Mouse (Mus musculus) intestine, embryonic 16.5 days (tissue): ENCODE measurements at regions not wholly inside any gene's neighbourhood (a gene's known extent, or its start where the extent isn't known, plus 50 kb on each side); places are given as distances from the start of the nearest gene placed in this dataset.

Source experiments
- ATAC-seq: fragments of 200-750 bp; cut with Nextera tagmentation; 2 replicates; pipeline ENCODE4 v1.8.0; 2017; ENCODE audit warnings: moderate TSS enrichment, moderate library complexity
- H3K27ac ChIP-seq: fragments of 300-500 bp; sonication (generic); 2 replicates; pipeline ENCODE4 v1.5.1; 2014; ENCODE audit warnings: mild to moderate bottlenecking, low read length
- H3K27me3 ChIP-seq: fragments of 300-500 bp; sonication (generic); replicated peaks from 2 replicates; pipeline ENCODE4 v1.6.1; 2014; ENCODE audit warnings: low read length, control low read depth, mixed read lengths; ENCODE audit not compliant: control insufficient read depth, insufficient read depth
- H3K36me3 ChIP-seq: fragments of 300-500 bp; sonication (generic); 2 replicates; pipeline ENCODE4 v1.6.1; 2014; ENCODE audit warnings: low read length, control low read depth; ENCODE audit not compliant: control insufficient read depth, insufficient read depth
- H3K4me1 ChIP-seq: fragments of 300-500 bp; sonication (generic); 2 replicates; pipeline ENCODE4 v1.6.1; 2014; ENCODE audit warnings: low read length, control low read depth, mixed read lengths; ENCODE audit not compliant: control insufficient read depth, insufficient read depth
- H3K4me2 ChIP-seq: fragments of 300-500 bp; sonication (generic); 2 replicates; pipeline ENCODE4 v1.6.1; 2014; ENCODE audit warnings: low read depth, low read length, control low read depth
- H3K4me3 ChIP-seq: fragments of 300-500 bp; sonication (generic); 2 replicates; pipeline ENCODE4 v1.5.1; 2014; ENCODE audit warnings: mild to moderate bottlenecking, low read length
- H3K9ac ChIP-seq: fragments of 300-500 bp; sonication (generic); 2 replicates; pipeline ENCODE4 v1.6.1; 2014; ENCODE audit warnings: low read depth, low read length
- H3K9me3 ChIP-seq: fragments of 300-500 bp; sonication (generic); 2 replicates; pipeline ENCODE4 v1.6.1; 2016; ENCODE audit warnings: low read length, control low read depth; ENCODE audit not compliant: control insufficient read depth
- WGBS: fragments of 180-500 bp; shearing (Covaris S2); extraction: QIAGEN DNeasy Blood & Tissue Kit; methylation state at CpG from one replicate; pipeline ENCODE4 v1.1.7; 2014; 5-methylcytosine and 5-hydroxymethylcytosine counted together

GRCm38 (mm10) chr13:34507224-34507623 lies 146.1 kb downstream of the Pxdc1 start:
- H3K9ac ChIP-seq, result no peak overlapping the region
- ATAC-seq, result no peak
- H3K27ac ChIP-seq, result no peak overlapping the region
- H3K4me3 ChIP-seq, result no peak overlapping the region
- 85% methylated on average over 2 of the region's 2 CpGs for WGBS
- no peaks in the 10 kb centered on the region for H3K4me1 ChIP-seq
- no peaks in the 10 kb centered on the region for H3K9me3 ChIP-seq
- no peak overlapping the region for H3K4me2 ChIP-seq
- H3K36me3 ChIP-seq, result no peaks in the 10 kb centered on the region
- no peaks in the 10 kb centered on the region for H3K27me3 ChIP-seq

GRCm38 (mm10) chr13:34505861-34506260 lies 147.4 kb downstream of the Pxdc1 start:
- H3K4me2 ChIP-seq, result no peak overlapping the region
- WGBS, result 82% methylated on average over 2 of the region's 2 CpGs
- no peak overlapping the region for H3K4me3 ChIP-seq
- H3K9ac ChIP-seq, result no peak overlapping the region
- no peaks in the 10 kb centered on the region for H3K4me1 ChIP-seq
- H3K27ac ChIP-seq, result no peak overlapping the region
- H3K9me3 ChIP-seq, result no peaks in the 10 kb centered on the region
- H3K36me3 ChIP-seq, result no peaks in the 10 kb centered on the region
- no peak for ATAC-seq
- H3K27me3 ChIP-seq, result no peaks in the 10 kb centered on the region

GRCm38 (mm10) chr13:34504879-34505278 lies 148.4 kb downstream of the Pxdc1 start:
- Histone ChIP-seq H3K9me3 (no peaks in the 10 kb centered on the region), H3K27ac (no peak overlapping the region), H3K27me3 (no peaks in the 10 kb centered on the region), H3K4me1 (no peaks in the 10 kb centered on the region), H3K36me3 (no peaks in the 10 kb centered on the region), H3K4me2 (no peak overlapping the region), H3K4me3 (no peak overlapping the region), H3K9ac (no peak overlapping the region)
- no peak for ATAC-seq
- WGBS, result 88% methylated on average over 3 of the region's 3 CpGs

GRCm38 (mm10) chr13:34498910-34499309 lies 153.9 kb upstream of the Slc22a23 start:
- H3K4me2 ChIP-seq, result no peak overlapping the region
- no peaks in the 10 kb centered on the region for H3K36me3 ChIP-seq
- WGBS, result 93% methylated on average over 2 of the region's 2 CpGs
- H3K27ac ChIP-seq, result no peak overlapping the region
- H3K27me3 ChIP-seq, result no peaks in the 10 kb centered on the region
- ATAC-seq, result no peak
- H3K4me3 ChIP-seq, result no peak overlapping the region
- H3K9me3 ChIP-seq, result no peaks in the 10 kb centered on the region
- no peak overlapping the region for H3K9ac ChIP-seq
- no peaks in the 10 kb centered on the region for H3K4me1 ChIP-seq

- ATAC-seq, result no peak
- WGBS, result 79% methylated on average over 3 of the region's 3 CpGs
- H3K4me1 ChIP-seq, result no peaks in the 10 kb centered on the region
- H3K9ac ChIP-seq, result no peak overlapping the region
- no peak overlapping the region for H3K4me3 ChIP-seq
- H3K4me2 ChIP-seq, result no peak overlapping the region
- H3K36me3 ChIP-seq, result no peaks in the 10 kb centered on the region
- H3K27ac ChIP-seq, result no peak overlapping the region
- H3K27me3 ChIP-seq, result no peaks in the 10 kb centered on the region
- no peaks in the 10 kb centered on the region for H3K9me3 ChIP-seq
These were observed 152.7 kb upstream of the Slc22a23 start for GRCm38 (mm10) chr13:34497667-34498066.

GRCm38 (mm10) chr13:34484831-34485230 lies 139.8 kb upstream of the Slc22a23 start:
- H3K9ac ChIP-seq, result no peak overlapping the region
- ATAC-seq, result no peak
- 95% methylated on average over 1 of the region's 1 CpGs for WGBS
- H3K4me1 ChIP-seq, result no peaks in the 10 kb centered on the region
- H3K27ac ChIP-seq, result no peak overlapping the region
- no peaks in the 10 kb centered on the region for H3K36me3 ChIP-seq
- H3K27me3 ChIP-seq, result no peaks in the 10 kb centered on the region
- H3K4me2 ChIP-seq, result no peak overlapping the region
- no peak overlapping the region for H3K4me3 ChIP-seq
- H3K9me3 ChIP-seq, result no peaks in the 10 kb centered on the region

GRCm38 (mm10) chr13:34481461-34481860 lies 136.5 kb upstream of the Slc22a23 start:
- no peaks in the 10 kb centered on the region for H3K36me3 ChIP-seq
- no peak overlapping the region for H3K27ac ChIP-seq
- no peak overlapping the region for H3K4me3 ChIP-seq
- H3K4me1 ChIP-seq, result no peaks in the 10 kb centered on the region
- no peak for ATAC-seq
- no peak overlapping the region for H3K4me2 ChIP-seq
- no peaks in the 10 kb centered on the region for H3K27me3 ChIP-seq
- WGBS, result 89% methylated on average over 10 of the region's 10 CpGs
- H3K9me3 ChIP-seq, result no peaks in the 10 kb centered on the region
- no peak overlapping the region for H3K9ac ChIP-seq

GRCm38 (mm10) chr13:34470410-34470809 lies 125.4 kb upstream of the Slc22a23 start:
- H3K4me3 ChIP-seq, result no peak overlapping the region
- 0 out of 2 replicates have a peak, but pooled peaks cover 6% of the 10 kb centered on the region for H3K4me1 ChIP-seq
- H3K4me2 ChIP-seq, result no peak overlapping the region
- no peak overlapping the region for H3K9ac ChIP-seq
- H3K27me3 ChIP-seq, result no peaks in the 10 kb centered on the region
- no peak overlapping the region for H3K27ac ChIP-seq
- ATAC-seq, result no peak
- WGBS, result 77% methylated on average over 1 of the region's 1 CpGs
- H3K9me3 ChIP-seq, result no peaks in the 10 kb centered on the region
- no peaks in the 10 kb centered on the region for H3K36me3 ChIP-seq

GRCm38 (mm10) chr13:34469568-34469967 lies 124.6 kb upstream of the Slc22a23 start:
- Histone ChIP-seq H3K36me3 (no peaks in the 10 kb centered on the region), H3K27ac (no peak overlapping the region), H3K9ac (no peak overlapping the region), H3K4me2 (no peak overlapping the region), H3K27me3 (no peaks in the 10 kb centered on the region), H3K4me1 (0 out of 2 replicates have a peak, but pooled peaks cover 6% of the 10 kb centered on the region), H3K4me3 (no peak overlapping the region), H3K9me3 (no peaks in the 10 kb centered on the region)
- no peak for ATAC-seq
- 76% methylated on average over 5 of the region's 5 CpGs for WGBS

GRCm38 (mm10) chr13:34468132-34468748 lies 123.3 kb upstream of the Slc22a23 start:
- H3K4me1 ChIP-seq, result peaks cover 11% of the 10 kb centered on the region; the same call in 1 of the 2 replicates
- no peaks in the 10 kb centered on the region for H3K36me3 ChIP-seq
- WGBS, result 63% methylated on average over 3 of the region's 3 CpGs
- H3K4me2 ChIP-seq, result no peak overlapping the region
- no peak overlapping the region for H3K9ac ChIP-seq
- H3K27ac ChIP-seq, result no peak overlapping the region
- ATAC-seq, result no peak
- no peaks in the 10 kb centered on the region for H3K9me3 ChIP-seq
- no peaks in the 10 kb centered on the region for H3K27me3 ChIP-seq
- H3K4me3 ChIP-seq, result no peak overlapping the region
